Comparison of ENCODE assay signal across 9 mouse cellular contexts in genomic region chr17:80017389-80017788, GRCm38 (mm10). TPM values are rescaled to one million over a fixed set of nuclear protein-coding genes. Genes with fewer than 3 reads are reported as not detected.
DNase-seq lines count a peak whose midpoint lies in the region; ATAC-seq lines count a peak whose summit lies in the region.
"Had no signal": no experiment of that assay in that cellular context is flagged by ENCODE, and none has a peak within 500 bp of the region (broad histone marks: within the 10 kb centered on the region; RNA-seq: fewer than 3 reads in every experiment).

No protein-coding gene starts in this region.

- H3K9ac ChIP-seq in neural tube, embryonic 15.5 days (replicated peaks), result no peak overlapping the region
- H3K9ac ChIP-seq: neural tube, embryonic 13.5 days had no signal

- H3K9me3 ChIP-seq in neural tube, embryonic 15.5 days (replicated peaks), result no peaks in the 10 kb centered on the region
- H3K9me3 ChIP-seq: neural tube, embryonic 13.5 days had no signal

- 54% methylated on average over 12 of the region's 12 CpGs for WGBS in neural tube, embryonic 15.5 days

- H3K27me3 ChIP-seq in neural tube, embryonic 15.5 days (replicated peaks), result no peaks in the 10 kb centered on the region
- H3K27me3 ChIP-seq: neural tube, embryonic 13.5 days had no signal

- H3K4me2 ChIP-seq in neural tube, embryonic 15.5 days, result no peak overlapping the region
- H3K4me2 ChIP-seq: neural tube, embryonic 13.5 days had no signal

- intact Hi-C loops in heart, postnatal 36 days (cut with DNase I), result loop anchor here (5.0 kb wide), 1 partner anchor 155 kb away; no protein-coding TSS in a partner anchor
- intact Hi-C loops in left cerebral cortex, postnatal 4 days (cut with DNase I), result no loop called here

- DNase-seq in neural tube, embryonic 10.5 days (ENCODE audit: extremely low spot score, low spot score), result peak; percentile 60
- DNase-seq in ZHBTc4 (ENCODE audit: low read depth, low spot score), result peak; percentile 83
- DNase-seq in cerebellum, postnatal 25 days, result peak; percentile 54 to 77
- DNase-seq in heart, postnatal 36 days, result peak; percentile 61 to 67
- peak; percentile 64 for DNase-seq in left cerebral cortex, postnatal 4 days
- peak; percentile 40 for DNase-seq in retina, adult 2 months (ENCODE audit: low read depth, low spot score)

- no peaks in the 10 kb centered on the region for H3K36me3 ChIP-seq in neural tube, embryonic 15.5 days
- H3K36me3 ChIP-seq: neural tube, embryonic 13.5 days had no signal

- no peak overlapping the region for H3K27ac ChIP-seq in neural tube, embryonic 15.5 days (replicated peaks)
- H3K27ac ChIP-seq: neural tube, embryonic 13.5 days had no signal

- H3K4me3 ChIP-seq in neural tube, embryonic 15.5 days (replicated peaks), result no peak overlapping the region
- H3K4me3 ChIP-seq: neural tube, embryonic 13.5 days had no signal

- peaks cover 7% of the 10 kb centered on the region; the same call in 1 of the 2 replicates for H3K4me1 ChIP-seq in neural tube, embryonic 15.5 days

- no peak for ATAC-seq in neural tube, embryonic 15.5 days (ENCODE audit: low FRiP score)
- no peak for ATAC-seq in activated CD4-positive, CD25-positive, alpha-beta regulatory T cell, adult 4 months

RNA-seq across cellular contexts. Expression of gene Hnrnpll, which starts 44.7 kb away (rescaled TPM):
- polyA plus RNA-seq in neural tube, embryonic 15.5 days (2015; fragmentation: Nextera tagmentation; extraction: Ambion mirVana), result 55.8 and 56.0 TPM in 2 replicates
- total RNA-seq in heart, postnatal 36 days (2021), result 10 to 100 TPM; 21.0 to 24.5 TPM
- 10 to 100 TPM; 86.5 to 92.9 TPM for total RNA-seq in left cerebral cortex, postnatal 4 days (2021)
- polyA plus RNA-seq in activated CD4-positive, CD25-positive, alpha-beta regulatory T cell, adult 4 months (2017; shearing (Covaris generic)), result 10 to 100 TPM; 22.2 to 32.4 TPM
